Mouse (Mus musculus) embryonic fibroblast, embryonic 13.5 days (primary cell): ENCODE data around the gene Ip6k1.
A peak's percentile ranks its signal among the peaks of the same experiment; 100 is the strongest.

Experiments
- CTCF ChIP-seq: IDR thresholded peaks from 2 replicates; pipeline ENCODE4 v1.5.1; 2011; ENCODE audit warnings: mild to moderate bottlenecking, control low read depth, low read length, moderate library complexity, borderline replicate concordance; ENCODE audit not compliant: insufficient read depth
- POLR2A ChIP-seq: IDR thresholded peaks from 2 replicates; pipeline ENCODE4 v1.6.1; 2011; ENCODE audit warnings: low read depth, mild to moderate bottlenecking, control low read depth, low read length, moderate library complexity

GRCm38 (mm10) chr9:108054331-108055040 is 52.2 kb downstream of the Ip6k1 start:
- TF ChIP-seq POLR2A (peak; percentile 14), CTCF (no peak)
